Mouse (Mus musculus): ENCODE measurements around the gene Fam161a. TPM values are rescaled to one million over a fixed set of nuclear protein-coding genes. Genes with fewer than 3 reads are reported as not detected.
A peak's percentile ranks its signal among the peaks of the same experiment; 100 is the strongest.

The Fam161a gene
- polyA plus RNA-seq, 1 experiment, result 6.9 TPM

DNA sequence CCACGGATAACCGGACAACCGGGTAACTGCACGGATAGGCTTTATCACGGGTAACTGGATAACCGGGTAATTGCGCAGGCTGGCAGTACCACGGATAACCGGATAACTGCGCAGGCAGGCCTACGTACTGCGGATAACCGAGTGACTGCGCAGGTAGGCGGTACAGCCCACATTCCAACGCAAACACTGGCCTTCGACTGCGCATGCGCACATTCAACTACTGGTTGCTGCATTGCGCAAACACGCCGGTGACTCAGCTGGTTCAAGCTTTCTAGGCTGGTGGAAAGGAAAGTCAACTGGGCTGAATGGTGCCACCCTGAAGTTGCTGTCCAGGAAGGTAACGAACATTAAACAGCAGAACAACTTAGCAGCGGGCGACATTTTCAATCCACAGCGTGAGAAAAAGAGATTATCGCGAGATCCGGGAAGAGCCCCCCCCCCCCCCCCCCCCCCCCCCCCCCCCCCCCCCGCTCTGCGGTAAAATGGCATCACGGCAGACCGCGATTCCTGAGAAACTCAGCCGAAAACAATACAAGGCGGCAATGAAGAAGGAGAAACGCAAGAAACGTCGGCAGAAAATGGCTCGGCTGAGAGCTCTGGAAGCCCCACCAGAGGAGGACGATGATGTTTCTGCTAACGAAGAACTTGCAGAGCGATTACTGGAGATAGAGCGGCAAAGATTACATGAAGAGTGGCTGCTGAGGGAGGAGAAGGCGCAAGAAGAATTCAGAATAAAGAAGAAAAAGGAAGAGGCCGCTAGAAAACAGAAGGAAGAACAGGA lies 34.4 kb upstream of the Fam161a start:
- Histone ChIP-seq H3K27ac (ENCODE audit: control insufficient read depth, insufficient read depth, low read depth, low read length, poor library complexity) (peak overlapping the region; percentile 80), H3K4me3 (replicated peaks; ENCODE audit: control insufficient read depth, low read depth, low read length) (peak overlapping the region; percentile 75), H3K4me1 (ENCODE audit: control insufficient read depth, insufficient read depth, low read length) (peaks cover 1% of the 10 kb centered on the region; the same call in 1 of the 2 replicates)
- TF ChIP-seq CTCF (IDR thresholded peaks at IDR 0.05; ENCODE audit: control insufficient read depth, insufficient read depth, low read length) (no peak), POLR2A (IDR thresholded peaks at IDR 0.05; ENCODE audit: borderline replicate concordance, control insufficient read depth, low read depth, low read length) (peak; percentile 64; the same call in 1 of the 2 replicates)
- WGBS, result 45% methylated on average over 45 of the region's 46 CpGs

DNA sequence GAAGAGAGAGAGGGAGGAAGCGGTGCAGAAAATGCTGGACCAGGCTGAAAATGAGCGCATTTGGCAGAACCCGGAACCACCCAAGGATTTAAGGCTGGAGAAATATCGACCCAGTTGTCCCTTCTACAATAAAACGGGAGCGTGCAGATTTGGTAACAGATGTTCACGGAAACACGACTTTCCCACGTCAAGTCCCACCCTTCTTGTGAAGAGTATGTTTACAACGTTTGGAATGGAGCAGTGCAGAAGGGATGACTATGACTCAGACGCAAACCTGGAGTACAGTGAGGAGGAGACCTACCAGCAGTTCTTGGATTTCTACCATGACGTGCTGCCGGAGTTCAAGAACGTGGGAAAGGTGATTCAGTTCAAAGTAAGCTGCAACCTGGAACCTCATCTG lies 33.7 kb upstream of the Fam161a start:
- peaks cover 1% of the 10 kb centered on the region; the same call in 1 of the 2 replicates for H3K4me1 ChIP-seq (ENCODE audit: control insufficient read depth, insufficient read depth, low read length)
- 43% methylated on average over 14 of the region's 14 CpGs for WGBS

GRCm38 (mm10) chr11:22978215-22978614 lies 29.1 kb upstream of the Fam161a start:
- WGBS, result 82% methylated on average over 3 of the region's 3 CpGs
- TF ChIP-seq POLR2A (IDR thresholded peaks at IDR 0.05; ENCODE audit: borderline replicate concordance, control insufficient read depth, low read depth, low read length) (no peak), CTCF (IDR thresholded peaks at IDR 0.05; ENCODE audit: control insufficient read depth, insufficient read depth, low read length) (no peak)
- Histone ChIP-seq H3K27ac (ENCODE audit: control insufficient read depth, insufficient read depth, low read depth, low read length, poor library complexity) (no peak overlapping the region), H3K4me3 (replicated peaks; ENCODE audit: control insufficient read depth, low read depth, low read length) (no peak overlapping the region), H3K4me1 (ENCODE audit: control insufficient read depth, insufficient read depth, low read length) (peaks cover 5% of the 10 kb centered on the region)

More for the DNA sequence above, 33.7 kb upstream of the Fam161a start:
- H3K27ac ChIP-seq (ENCODE audit: control insufficient read depth, insufficient read depth, low read depth, low read length, poor library complexity), result peak overlapping the region; percentile 58; the same call in 1 of the 2 replicates
- peak overlapping the region; percentile 66 for H3K4me3 ChIP-seq (replicated peaks; ENCODE audit: control insufficient read depth, low read depth, low read length)
- TF ChIP-seq CTCF (IDR thresholded peaks at IDR 0.05; ENCODE audit: control insufficient read depth, insufficient read depth, low read length) (no peak), POLR2A (IDR thresholded peaks at IDR 0.05; ENCODE audit: borderline replicate concordance, control insufficient read depth, low read depth, low read length) (no peak)

- Histone ChIP-seq H3K4me1 (ENCODE audit: control insufficient read depth, insufficient read depth, low read length) (peaks cover 5% of the 10 kb centered on the region), H3K27ac (ENCODE audit: control insufficient read depth, insufficient read depth, low read depth, low read length, poor library complexity) (no peak overlapping the region), H3K4me3 (replicated peaks; ENCODE audit: control insufficient read depth, low read depth, low read length) (no peak overlapping the region)
Observed at GRCm38 (mm10) chr11:22978711-22979110, 28.6 kb upstream of the Fam161a start.

GRCm38 (mm10) chr11:22979221-22979620 lies 28.1 kb upstream of the Fam161a start:
- TF ChIP-seq CTCF (IDR thresholded peaks at IDR 0.05; ENCODE audit: control insufficient read depth, insufficient read depth, low read length) (no peak), POLR2A (IDR thresholded peaks at IDR 0.05; ENCODE audit: borderline replicate concordance, control insufficient read depth, low read depth, low read length) (no peak)
- peaks cover 5% of the 10 kb centered on the region for H3K4me1 ChIP-seq (ENCODE audit: control insufficient read depth, insufficient read depth, low read length)
- no peak overlapping the region for H3K4me3 ChIP-seq (replicated peaks; ENCODE audit: control insufficient read depth, low read depth, low read length)
- WGBS, result 31% methylated on average over 1 of the region's 1 CpGs
- H3K27ac ChIP-seq (ENCODE audit: control insufficient read depth, insufficient read depth, low read depth, low read length, poor library complexity), result no peak overlapping the region

More at GRCm38 (mm10) chr11:22978711-22979110, 28.6 kb upstream of the Fam161a start:
- TF ChIP-seq CTCF (IDR thresholded peaks at IDR 0.05; ENCODE audit: control insufficient read depth, insufficient read depth, low read length) (no peak), POLR2A (IDR thresholded peaks at IDR 0.05; ENCODE audit: borderline replicate concordance, control insufficient read depth, low read depth, low read length) (no peak)
- WGBS, result 69% methylated on average over 1 of the region's 1 CpGs

- Histone ChIP-seq H3K4me3 (replicated peaks; ENCODE audit: control insufficient read depth, low read depth, low read length) (peak overlapping the region; percentile 45), H3K27ac (ENCODE audit: control insufficient read depth, insufficient read depth, low read depth, low read length, poor library complexity) (no peak overlapping the region), H3K4me1 (ENCODE audit: control insufficient read depth, insufficient read depth, low read length) (peaks cover 3% of the 10 kb centered on the region)
- WGBS, result 24% methylated on average over 4 of the region's 4 CpGs
- TF ChIP-seq CTCF (IDR thresholded peaks at IDR 0.05; ENCODE audit: control insufficient read depth, insufficient read depth, low read length), result no peak
Observed at GRCm38 (mm10) chr11:22981041-22981440, 26.3 kb upstream of the Fam161a start.

- peaks cover 3% of the 10 kb centered on the region for H3K4me1 ChIP-seq (ENCODE audit: control insufficient read depth, insufficient read depth, low read length)
- WGBS, result 1% methylated on average over 12 of the region's 12 CpGs
- TF ChIP-seq POLR2A (IDR thresholded peaks at IDR 0.05; ENCODE audit: borderline replicate concordance, control insufficient read depth, low read depth, low read length) (no peak), CTCF (IDR thresholded peaks at IDR 0.05; ENCODE audit: control insufficient read depth, insufficient read depth, low read length) (no peak)
- H3K27ac ChIP-seq (ENCODE audit: control insufficient read depth, insufficient read depth, low read depth, low read length, poor library complexity), result peak overlapping the region; percentile 93
- peak overlapping the region; percentile 77 for H3K4me3 ChIP-seq (replicated peaks; ENCODE audit: control insufficient read depth, low read depth, low read length)
Observed at GRCm38 (mm10) chr11:22981543-22981950, 25.8 kb upstream of the Fam161a start.

DNA sequence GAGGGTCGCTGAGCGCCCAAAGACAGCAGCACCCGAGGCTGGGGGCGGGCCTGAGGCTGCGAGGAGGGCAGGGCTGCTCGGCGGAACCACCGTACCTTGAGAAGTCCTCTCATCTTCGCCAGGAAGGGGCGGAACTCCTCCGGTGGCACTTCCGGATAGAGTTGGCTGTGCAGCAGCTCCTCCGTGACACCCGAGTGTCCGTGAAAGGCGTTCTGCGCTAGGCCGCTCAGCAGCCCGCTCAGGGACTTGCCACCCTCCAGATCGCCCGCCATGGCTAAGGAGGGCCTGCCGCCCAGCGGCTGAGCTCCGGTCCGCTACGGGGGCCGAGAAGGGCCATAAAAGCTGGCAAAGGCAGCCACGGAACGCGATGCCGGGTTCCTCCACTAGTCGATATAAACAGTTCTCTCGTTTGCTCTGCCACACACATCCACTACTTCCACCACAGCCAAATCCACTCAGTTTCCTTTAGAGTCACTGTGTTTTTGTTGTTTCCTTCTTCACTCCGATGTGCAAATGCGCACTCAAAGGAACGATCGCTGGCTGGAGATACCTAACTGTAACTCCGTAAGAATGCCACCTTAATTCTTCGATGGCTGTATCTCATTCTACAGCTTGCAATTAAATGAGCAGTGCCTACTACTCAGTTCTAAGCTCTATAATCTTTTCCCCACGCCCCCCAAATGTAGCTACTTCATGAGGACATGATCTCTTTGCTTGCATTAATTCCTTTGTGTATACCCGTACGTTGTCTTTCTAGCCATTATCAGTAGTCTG lies 25.2 kb upstream of the Fam161a start, which contains the start of the genes Gm28048 and Commd1:
Gene Gm28048 (minus strand): TSS at position 107 of the 774 bp plus-strand sequence.
Gene Commd1 (minus strand): TSS at position 399 of the 774 bp plus-strand sequence.
- peaks cover 3% of the 10 kb centered on the region for H3K4me1 ChIP-seq (ENCODE audit: control insufficient read depth, insufficient read depth, low read length)
- peak within 1 kb of the TSS; percentile 93 for H3K27ac ChIP-seq (ENCODE audit: control insufficient read depth, insufficient read depth, low read depth, low read length, poor library complexity)
- 3% methylated on average over 42 of the region's 42 CpGs for whole genome bisulfite sequencing
- H3K4me3 ChIP-seq (replicated peaks; ENCODE audit: control insufficient read depth, low read depth, low read length), result peak within 1 kb of the TSS; percentile 77
- TF ChIP-seq CTCF (IDR thresholded peaks at IDR 0.05; ENCODE audit: control insufficient read depth, insufficient read depth, low read length) (peak; percentile 63), POLR2A (IDR thresholded peaks at IDR 0.05; ENCODE audit: borderline replicate concordance, control insufficient read depth, low read depth, low read length) (peak; percentile 91; the same call in 1 of the 2 replicates)

Measured in bone marrow, adult 2 months (tissue).